Mouse (Mus musculus) spleen, postnatal 4 days (tissue): Measurements from ENCODE around the gene Pfn5.
"Not testable (repeated sequence)": the region's sequence is repeated elsewhere in the genome, so short reads cannot be mapped to it uniquely, and the experiment has no call there.

Experiments
- DNase-seq, 2 experiments: peaks; one replicate each; pipeline ENCODE4 v3.0.0; 2022; ENCODE audit warnings: low spot score in 2 of 2

Pfn5 gene

DNA sequence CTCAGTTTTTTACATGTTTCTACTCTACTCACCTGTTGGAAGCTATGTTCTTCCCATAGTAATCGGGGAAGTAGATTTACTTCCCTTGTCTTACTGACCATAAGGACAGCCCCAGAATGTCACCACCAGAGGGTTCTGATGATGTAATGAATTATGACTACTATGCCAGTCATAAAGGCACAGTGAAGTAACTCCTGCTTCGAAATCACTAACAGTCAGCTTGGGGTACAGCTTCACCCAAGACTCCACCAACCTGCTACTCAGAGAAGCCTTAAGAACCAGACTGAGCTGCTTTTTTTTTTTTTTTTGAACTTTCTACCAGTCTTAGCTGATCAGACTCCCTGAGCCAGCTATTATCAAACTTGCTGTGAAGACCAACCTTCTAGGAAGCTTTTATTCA is at the start of gene Pfn5, which contains the start of gene Asb12:
Pfn5 (plus strand) TSS at position 218 of the 400 bp plus-strand sequence.
Asb12 (minus strand) TSS at position 101 of the 400 bp plus-strand sequence.
- no peak for DNase-seq

DNA sequence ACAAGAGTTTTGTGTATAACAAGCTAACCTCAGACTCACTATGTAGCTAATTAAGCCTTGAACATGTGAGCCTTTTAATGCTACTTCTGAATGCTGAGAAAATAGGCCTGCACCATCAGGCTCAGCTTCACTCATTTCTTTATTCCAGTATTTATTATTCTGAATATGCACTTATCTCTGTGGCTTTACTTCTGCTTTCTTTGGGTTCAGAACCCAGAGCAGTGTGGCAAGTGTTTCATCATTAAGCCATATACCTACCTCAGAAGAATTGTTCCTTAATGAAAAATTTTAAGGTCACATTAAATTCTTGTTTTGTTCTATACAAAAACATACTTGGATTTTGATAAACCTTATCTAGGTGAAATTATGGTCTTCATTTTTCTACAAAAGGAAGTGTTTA is 34.0 kb upstream of the Pfn5 start:
- no peak for DNase-seq

DNA sequence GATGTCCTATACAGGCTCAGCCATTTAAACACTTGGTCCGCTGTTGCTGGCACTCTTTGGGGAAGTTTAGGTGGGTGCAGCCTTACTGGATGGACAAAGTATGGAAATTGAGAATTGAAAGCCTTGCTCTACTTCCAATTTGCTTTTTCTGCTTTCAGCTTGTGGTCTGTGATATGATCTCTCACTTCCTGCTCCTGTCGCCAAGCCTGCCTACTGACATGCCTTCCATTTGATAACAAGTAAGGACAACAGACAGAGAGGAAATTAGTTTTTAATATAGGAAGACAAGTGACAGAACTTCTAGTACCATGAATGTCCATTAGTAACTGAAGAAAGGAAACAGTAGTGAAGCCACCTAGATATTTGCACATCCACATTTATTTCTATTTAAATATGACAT is 32.7 kb upstream of the Pfn5 start:
- no peak for DNase-seq

DNA sequence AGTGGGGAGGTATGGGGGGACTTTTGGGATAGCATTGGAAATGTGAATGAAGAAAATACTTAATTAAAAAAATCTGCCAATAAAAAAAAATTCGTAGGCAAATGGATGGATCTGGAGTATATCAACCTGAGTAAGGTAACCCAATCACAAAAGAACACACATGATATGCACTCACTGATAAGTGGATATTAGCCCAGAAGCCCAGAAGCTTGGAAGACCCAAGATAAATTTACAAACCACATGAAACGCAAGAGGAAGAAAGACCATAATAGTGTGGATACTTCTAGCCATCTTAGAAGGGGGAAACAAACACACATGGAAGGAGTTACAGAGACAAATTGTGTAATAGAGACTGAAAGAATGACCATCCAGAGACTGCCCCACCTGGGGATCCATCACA is 22.4 kb upstream of the Pfn5 start:
- not testable (repeated sequence) for DNase-seq

DNA sequence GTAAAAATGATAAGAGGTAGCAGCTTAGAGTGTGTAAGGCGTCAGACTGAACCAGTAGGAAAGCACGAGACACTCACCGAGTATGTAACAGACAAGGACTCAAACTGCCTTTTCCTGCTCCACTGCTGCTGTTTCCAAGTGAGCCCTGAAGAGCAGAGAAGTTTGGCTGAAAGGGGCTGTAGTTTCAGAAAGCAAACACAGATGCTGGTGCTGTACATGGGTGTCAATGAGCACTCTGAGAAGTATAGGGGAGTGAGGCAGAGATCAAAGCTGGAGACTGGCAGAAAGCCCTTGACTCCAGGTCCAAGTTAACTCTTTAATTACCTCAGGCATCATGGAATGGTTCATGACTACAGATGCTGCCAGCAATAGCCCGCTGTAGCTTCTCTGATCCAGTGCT is 3.6 kb upstream of the Pfn5 start:
- DNase-seq = no peak

DNA sequence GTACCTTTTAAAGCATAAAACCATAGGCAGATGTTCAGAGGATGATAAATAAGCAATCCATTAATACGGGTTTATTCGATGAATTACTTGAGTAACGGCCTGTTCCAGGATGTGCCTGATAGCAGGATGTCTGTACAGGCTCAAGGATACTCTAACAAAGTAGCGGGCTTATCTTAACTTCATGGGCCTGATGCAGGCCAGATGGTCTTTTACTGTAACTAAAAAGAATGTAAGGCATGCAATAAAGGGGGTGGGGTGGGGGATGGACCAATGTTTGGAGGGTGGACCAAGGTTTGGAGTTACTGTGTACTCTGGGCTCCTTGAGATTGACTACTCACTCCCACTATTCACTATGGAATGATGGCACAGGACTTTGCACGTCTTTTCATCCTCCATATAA is 42.7 kb downstream of the Pfn5 start:
- no peak for DNase-seq
